Mouse (Mus musculus): ENCODE data around the gene Ttc1. TPM values are rescaled to one million over a fixed set of nuclear protein-coding genes. Genes with fewer than 3 reads are reported as not detected.

Gene Ttc1
- polyA plus RNA-seq, 1 experiment from 2014 or later: 68.1 TPM

DNA sequence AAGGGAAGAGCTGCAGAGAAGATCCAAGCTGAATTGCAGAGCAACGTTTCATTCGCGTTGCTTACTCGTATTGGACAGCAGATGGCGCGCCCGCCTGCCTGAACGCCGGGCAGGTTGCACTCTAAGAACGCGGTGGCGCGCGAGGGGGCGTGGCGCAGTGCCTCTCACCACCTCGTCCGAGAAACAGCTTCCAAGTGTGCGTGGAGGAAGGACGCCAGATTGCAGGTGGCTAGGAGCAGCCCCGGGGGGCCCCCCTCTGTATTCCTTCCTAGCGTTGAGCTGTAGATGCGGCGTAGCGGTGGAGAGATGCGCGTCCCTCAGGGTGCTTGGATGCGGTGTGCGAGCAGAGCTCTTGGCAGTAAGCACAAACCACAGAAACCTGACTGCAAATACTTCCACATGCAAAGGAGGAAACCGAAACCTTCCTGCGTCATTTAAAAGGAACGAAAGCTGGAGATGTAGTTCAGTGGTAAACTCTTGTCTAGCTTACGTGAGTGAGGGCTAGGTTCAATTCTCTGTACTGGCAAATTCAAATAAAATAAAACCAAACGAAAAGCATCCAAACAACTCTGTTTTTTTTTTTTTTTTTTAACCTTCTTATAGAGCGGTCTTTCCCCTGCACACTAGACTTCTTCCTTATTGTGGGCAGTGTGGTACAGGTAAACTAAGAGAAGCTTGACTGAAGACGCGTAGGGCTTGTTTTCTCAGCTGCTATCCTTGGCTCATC, 19.3 kb upstream of the Ttc1 start:
- Histone ChIP-seq H3K9me3 (no peaks in the 10 kb centered on the region), H3K27me3 (peaks cover 4% of the 10 kb centered on the region; the same call in 1 of the 2 replicates), H3K9ac (no peak overlapping the region), H3K4me3 (peak overlapping the region; percentile 51), H3K4me2 (peak overlapping the region; percentile 81), H3K36me3 (no peaks in the 10 kb centered on the region), H3K4me1 (peaks cover 3% of the 10 kb centered on the region; the same call in 1 of the 2 replicates), H3K27ac (no peak overlapping the region)
- peak; percentile 65; the same call in 1 of the 2 replicates for ATAC-seq (ENCODE audit: insufficient number of reproducible peaks, low FRiP score, low TSS enrichment, low read depth)
- WGBS: 5% methylated on average over 37 of the region's 37 CpGs

DNA sequence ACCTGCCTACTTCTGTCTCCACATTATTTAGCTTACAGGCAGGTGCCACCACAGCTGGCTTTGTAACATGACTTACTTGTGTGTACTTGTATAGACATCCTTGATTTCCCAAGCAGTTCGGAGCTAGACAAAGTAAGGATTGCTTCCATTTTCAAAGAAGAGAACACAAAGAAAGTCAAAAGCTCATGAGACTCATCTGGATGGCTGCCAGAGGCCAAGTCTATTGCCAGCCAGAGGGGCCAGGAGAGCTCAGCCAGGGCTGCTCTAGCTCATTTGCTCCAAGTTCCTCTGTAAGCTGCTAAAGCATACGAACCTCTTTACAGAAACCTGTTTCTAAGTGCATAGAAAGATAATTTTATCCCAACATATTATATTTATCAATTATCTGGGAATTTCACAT, 10.6 kb upstream of the Ttc1 start:
- 59% methylated on average over 2 of the region's 2 CpGs for WGBS

DNA sequence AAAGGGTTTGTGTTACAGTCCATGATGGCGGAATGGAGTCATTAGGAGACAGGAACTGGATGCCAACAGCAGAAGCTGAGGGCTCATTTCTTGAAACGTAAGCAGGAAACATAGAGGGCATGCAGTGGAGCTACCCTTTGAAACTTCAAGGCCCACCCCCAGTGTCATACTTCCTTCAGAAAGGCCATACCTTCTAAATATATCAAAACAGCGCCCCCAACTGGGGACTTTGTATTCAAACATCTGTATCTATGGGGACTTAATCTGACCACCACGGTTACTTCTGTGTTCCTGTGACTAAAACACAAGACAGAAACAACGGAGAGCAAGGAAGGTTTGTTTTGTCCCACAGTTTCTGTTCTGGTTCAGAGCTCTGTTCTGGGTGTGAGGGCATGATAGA, 7.6 kb upstream of the Ttc1 start:
- 64% methylated on average over 5 of the region's 5 CpGs for WGBS
- H3K4me1 ChIP-seq: no peaks in the 10 kb centered on the region
- no peak overlapping the region for H3K4me2 ChIP-seq
- H3K36me3 ChIP-seq: no peaks in the 10 kb centered on the region
- no peak overlapping the region for H3K27ac ChIP-seq
- no peaks in the 10 kb centered on the region for H3K27me3 ChIP-seq
- H3K9me3 ChIP-seq: no peaks in the 10 kb centered on the region
- H3K4me3 ChIP-seq: no peak overlapping the region
- no peak overlapping the region for H3K9ac ChIP-seq
- ATAC-seq (ENCODE audit: insufficient number of reproducible peaks, low FRiP score, low TSS enrichment, low read depth): no peak

More for the DNA sequence above, 10.6 kb upstream of the Ttc1 start:
- Histone ChIP-seq H3K27me3 (no peaks in the 10 kb centered on the region), H3K27ac (no peak overlapping the region), H3K4me2 (no peak overlapping the region), H3K9ac (no peak overlapping the region), H3K4me3 (no peak overlapping the region), H3K4me1 (no peaks in the 10 kb centered on the region), H3K9me3 (no peaks in the 10 kb centered on the region), H3K36me3 (no peaks in the 10 kb centered on the region)
- ATAC-seq (ENCODE audit: insufficient number of reproducible peaks, low FRiP score, low TSS enrichment, low read depth): no peak

DNA sequence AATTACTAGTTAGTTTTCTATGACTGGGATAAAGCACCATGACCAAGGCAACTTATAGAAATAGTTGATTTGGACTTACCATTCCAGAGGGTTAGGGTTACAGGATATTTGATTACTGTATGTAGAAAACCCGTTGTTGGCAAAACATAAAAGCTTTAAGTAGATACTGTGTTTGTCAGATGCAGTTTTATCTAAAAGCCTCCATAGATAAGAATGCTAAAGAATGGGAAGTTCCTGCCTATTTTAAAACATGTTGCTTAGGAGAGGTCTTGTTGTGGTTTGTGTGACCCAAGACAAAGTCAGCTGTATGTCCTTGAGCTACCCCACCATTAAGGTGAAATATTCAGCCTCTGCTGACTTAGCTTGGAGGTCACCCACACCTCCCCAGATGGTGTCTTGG, 6.8 kb upstream of the Ttc1 start:
- no peaks in the 10 kb centered on the region for H3K4me1 ChIP-seq
- H3K4me3 ChIP-seq: no peak overlapping the region
- no peak overlapping the region for H3K27ac ChIP-seq
- no peak overlapping the region for H3K4me2 ChIP-seq
- ATAC-seq (ENCODE audit: insufficient number of reproducible peaks, low FRiP score, low TSS enrichment, low read depth): no peak
- no peaks in the 10 kb centered on the region for H3K27me3 ChIP-seq
- H3K36me3 ChIP-seq: no peaks in the 10 kb centered on the region
- no peak overlapping the region for H3K9ac ChIP-seq
- 63% methylated on average over 1 of the region's 1 CpGs for WGBS
- H3K9me3 ChIP-seq: no peaks in the 10 kb centered on the region

DNA sequence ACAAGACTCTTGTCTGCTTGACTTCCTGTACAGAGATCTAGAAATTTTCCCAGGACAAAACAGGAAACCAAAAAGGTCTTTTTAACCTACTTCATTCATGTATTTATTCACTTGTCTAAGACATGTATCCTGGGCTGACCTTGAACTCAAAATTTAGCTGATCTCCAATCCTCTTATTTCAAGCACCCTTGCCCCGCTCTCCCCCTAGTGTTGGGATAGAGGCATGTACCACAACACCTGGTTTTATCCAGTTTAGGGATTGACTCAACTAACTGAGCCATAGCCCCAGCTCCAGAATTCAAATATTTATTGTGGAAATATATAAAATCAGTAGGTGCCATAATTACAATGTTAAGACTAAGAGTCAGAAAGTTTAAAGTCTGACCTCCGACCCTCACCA, 3.7 kb upstream of the Ttc1 start:
- H3K27me3 ChIP-seq: no peaks in the 10 kb centered on the region
- no peak for ATAC-seq (ENCODE audit: insufficient number of reproducible peaks, low FRiP score, low TSS enrichment, low read depth)
- 70% methylated on average over 2 of the region's 2 CpGs for WGBS
- no peak overlapping the region for H3K27ac ChIP-seq
- no peak overlapping the region for H3K4me3 ChIP-seq
- H3K4me2 ChIP-seq: no peak overlapping the region
- H3K36me3 ChIP-seq: no peaks in the 10 kb centered on the region
- H3K4me1 ChIP-seq: peaks cover 8% of the 10 kb centered on the region
- H3K9ac ChIP-seq: no peak overlapping the region
- no peaks in the 10 kb centered on the region for H3K9me3 ChIP-seq

DNA sequence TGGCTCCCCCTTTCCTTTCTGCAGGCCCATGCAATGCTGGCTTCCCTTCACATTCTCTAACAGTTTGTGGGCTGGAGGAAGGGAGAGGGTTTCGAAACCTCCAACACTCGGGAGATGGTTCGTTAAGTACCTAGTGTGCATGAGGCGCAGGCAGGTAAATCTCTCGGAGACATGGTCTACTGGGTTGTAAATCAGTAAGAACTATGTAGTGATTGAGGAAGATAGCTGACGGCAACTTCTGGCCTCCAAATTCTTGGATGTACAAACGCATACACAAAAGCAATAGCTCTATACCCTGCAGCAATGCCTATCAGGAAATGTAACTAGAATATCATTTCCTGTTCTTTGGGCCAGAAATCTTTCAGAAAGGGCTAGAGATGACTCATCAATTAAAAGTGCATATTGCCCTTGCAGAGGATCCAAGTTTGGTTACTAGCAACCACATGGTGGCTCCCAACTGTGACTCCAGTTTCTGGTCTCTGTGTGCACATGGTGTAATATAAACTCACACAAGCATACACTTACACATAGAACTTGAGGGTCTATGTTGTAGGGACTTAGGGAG, 19.0 kb downstream of the Ttc1 start:
- peaks cover 50% of the 10 kb centered on the region for H3K36me3 ChIP-seq
- ATAC-seq (ENCODE audit: insufficient number of reproducible peaks, low FRiP score, low TSS enrichment, low read depth): no peak
- H3K9me3 ChIP-seq: no peaks in the 10 kb centered on the region
- no peak overlapping the region for H3K27ac ChIP-seq
- no peaks in the 10 kb centered on the region for H3K27me3 ChIP-seq
- WGBS: 64% methylated on average over 7 of the region's 7 CpGs
- H3K4me3 ChIP-seq: no peak overlapping the region
- H3K9ac ChIP-seq: no peak overlapping the region
- H3K4me2 ChIP-seq: no peak overlapping the region
- H3K4me1 ChIP-seq: no peaks in the 10 kb centered on the region

DNA sequence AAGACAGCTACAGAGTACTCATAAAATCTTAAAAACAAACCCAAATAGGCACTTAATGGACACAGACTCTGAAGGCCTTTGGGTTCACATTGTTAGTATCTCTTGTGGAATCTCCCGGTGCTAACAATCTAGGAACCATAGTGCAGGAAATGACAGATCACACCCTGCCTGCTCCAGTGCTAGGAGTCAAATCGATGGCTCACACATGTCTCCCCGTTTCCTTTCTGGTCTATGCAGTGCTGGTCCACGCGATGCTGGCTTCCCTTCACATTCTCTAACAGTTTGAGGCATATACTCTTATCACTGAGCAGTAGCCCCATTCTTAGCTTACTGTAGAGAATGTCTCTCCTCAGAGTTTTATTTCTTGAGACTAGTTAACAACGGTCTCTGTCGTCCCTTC, 20.0 kb downstream of the Ttc1 start:
- Histone ChIP-seq H3K4me3 (no peak overlapping the region), H3K36me3 (peaks cover 40% of the 10 kb centered on the region), H3K27ac (no peak overlapping the region), H3K4me2 (no peak overlapping the region), H3K27me3 (no peaks in the 10 kb centered on the region), H3K9me3 (no peaks in the 10 kb centered on the region), H3K4me1 (no peaks in the 10 kb centered on the region), H3K9ac (no peak overlapping the region)
- WGBS: 77% methylated on average over 7 of the region's 7 CpGs
- no peak for ATAC-seq (ENCODE audit: insufficient number of reproducible peaks, low FRiP score, low TSS enrichment, low read depth)

DNA sequence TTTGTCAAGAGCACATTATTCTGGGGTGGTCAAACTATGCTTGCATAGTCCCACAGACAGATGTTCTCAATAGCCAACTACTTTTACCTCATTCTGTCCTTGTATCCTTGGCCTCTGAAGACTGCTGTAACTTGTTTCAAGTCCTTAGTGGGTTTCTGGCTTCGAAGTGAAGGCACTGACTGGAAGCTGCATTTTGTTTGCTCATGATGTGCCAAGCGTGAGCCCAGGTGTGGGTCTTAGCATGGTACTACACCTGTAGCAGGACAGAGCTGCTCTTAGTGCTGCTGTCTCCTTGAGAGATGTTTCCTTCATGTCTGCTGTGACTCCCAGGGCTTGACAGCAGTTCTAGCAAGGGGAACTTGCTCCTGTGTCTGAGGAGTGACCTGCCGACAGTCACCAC, 24.4 kb downstream of the Ttc1 start:
- Histone ChIP-seq H3K4me3 (no peak overlapping the region), H3K27me3 (no peaks in the 10 kb centered on the region), H3K36me3 (peaks cover 26% of the 10 kb centered on the region), H3K9ac (no peak overlapping the region), H3K4me1 (no peaks in the 10 kb centered on the region), H3K9me3 (no peaks in the 10 kb centered on the region), H3K27ac (no peak overlapping the region), H3K4me2 (no peak overlapping the region)
- WGBS: 90% methylated on average over 3 of the region's 3 CpGs
- no peak for ATAC-seq (ENCODE audit: insufficient number of reproducible peaks, low FRiP score, low TSS enrichment, low read depth)

DNA sequence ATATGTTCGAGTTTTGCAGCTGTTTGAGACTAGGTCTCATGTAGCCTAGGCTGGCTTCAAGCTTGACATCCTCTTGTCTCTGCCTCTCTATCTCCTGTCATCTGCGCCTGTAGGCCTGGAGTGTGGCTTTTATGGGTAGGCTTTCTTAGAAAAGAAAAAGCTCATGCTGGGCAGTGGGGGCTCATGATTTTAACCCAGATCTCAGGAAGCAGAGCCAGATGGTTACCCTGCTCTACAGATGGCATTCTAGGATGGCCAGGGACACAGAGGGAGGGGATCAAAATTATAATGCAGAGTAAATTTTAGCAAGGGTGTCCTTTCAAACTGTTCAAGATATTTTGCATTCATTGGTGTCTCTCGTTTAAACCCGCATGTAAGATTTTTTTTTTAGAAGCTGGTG, 35.6 kb downstream of the Ttc1 start:
- no peak overlapping the region for H3K4me3 ChIP-seq
- no peaks in the 10 kb centered on the region for H3K27me3 ChIP-seq
- WGBS: 93% methylated on average over 4 of the region's 4 CpGs
- no peak overlapping the region for H3K27ac ChIP-seq
- no peaks in the 10 kb centered on the region for H3K4me1 ChIP-seq
- no peaks in the 10 kb centered on the region for H3K9me3 ChIP-seq
- peaks cover 16% of the 10 kb centered on the region for H3K36me3 ChIP-seq
- H3K9ac ChIP-seq: no peak overlapping the region
- no peak overlapping the region for H3K4me2 ChIP-seq
- ATAC-seq (ENCODE audit: insufficient number of reproducible peaks, low FRiP score, low TSS enrichment, low read depth): no peak

DNA sequence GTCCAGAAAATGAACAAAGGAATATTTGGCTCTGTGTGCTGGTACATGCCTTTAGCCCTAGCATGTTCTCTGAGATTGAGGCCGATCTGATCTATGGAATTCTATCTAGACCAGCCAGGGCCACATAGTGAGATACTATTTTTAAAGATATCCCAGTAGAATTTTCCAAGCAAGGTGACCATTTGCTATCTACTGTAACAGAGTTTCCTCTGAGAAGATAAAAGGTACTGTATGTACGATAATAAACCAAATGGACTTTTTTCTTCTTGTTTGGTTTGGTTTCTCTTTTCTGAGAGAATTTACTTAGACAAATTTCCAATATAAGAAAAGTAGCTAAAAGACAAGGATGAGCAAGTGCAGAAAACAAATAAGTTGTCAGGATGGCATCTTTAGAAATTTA, 39.4 kb downstream of the Ttc1 start:
- Histone ChIP-seq H3K9me3 (no peaks in the 10 kb centered on the region), H3K4me2 (no peak overlapping the region), H3K27me3 (no peaks in the 10 kb centered on the region), H3K27ac (no peak overlapping the region), H3K4me1 (no peaks in the 10 kb centered on the region), H3K36me3 (peaks cover 31% of the 10 kb centered on the region), H3K9ac (no peak overlapping the region), H3K4me3 (no peak overlapping the region)
- WGBS: 95% methylated on average over 2 of the region's 2 CpGs
- no peak for ATAC-seq (ENCODE audit: insufficient number of reproducible peaks, low FRiP score, low TSS enrichment, low read depth)

DNA sequence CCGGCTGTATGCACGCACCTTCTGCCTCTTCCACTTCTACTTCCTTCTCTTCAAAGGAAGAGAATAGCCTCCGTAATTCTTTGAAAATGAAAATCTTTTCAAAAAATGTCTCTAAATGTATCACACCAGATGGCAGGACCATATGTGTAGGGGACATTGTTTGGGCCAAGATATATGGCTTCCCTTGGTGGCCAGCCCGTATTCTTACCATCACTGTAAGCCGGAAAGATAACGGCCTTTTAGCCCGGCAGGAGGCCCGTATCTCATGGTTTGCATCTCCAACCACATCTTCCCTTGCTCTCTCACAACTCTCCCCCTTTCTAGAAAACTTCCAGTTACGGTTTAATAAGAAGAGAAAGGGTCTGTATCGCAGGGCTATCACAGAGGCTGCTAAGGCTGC, 42.1 kb downstream of the Ttc1 start:
- no peak overlapping the region for H3K27ac ChIP-seq
- no peaks in the 10 kb centered on the region for H3K9me3 ChIP-seq
- no peaks in the 10 kb centered on the region for H3K4me1 ChIP-seq
- no peak for ATAC-seq (ENCODE audit: insufficient number of reproducible peaks, low FRiP score, low TSS enrichment, low read depth)
- H3K27me3 ChIP-seq: no peaks in the 10 kb centered on the region
- H3K36me3 ChIP-seq: peaks cover 36% of the 10 kb centered on the region
- H3K9ac ChIP-seq: no peak overlapping the region
- no peak overlapping the region for H3K4me2 ChIP-seq
- 90% methylated on average over 10 of the region's 10 CpGs for WGBS
- no peak overlapping the region for H3K4me3 ChIP-seq

DNA sequence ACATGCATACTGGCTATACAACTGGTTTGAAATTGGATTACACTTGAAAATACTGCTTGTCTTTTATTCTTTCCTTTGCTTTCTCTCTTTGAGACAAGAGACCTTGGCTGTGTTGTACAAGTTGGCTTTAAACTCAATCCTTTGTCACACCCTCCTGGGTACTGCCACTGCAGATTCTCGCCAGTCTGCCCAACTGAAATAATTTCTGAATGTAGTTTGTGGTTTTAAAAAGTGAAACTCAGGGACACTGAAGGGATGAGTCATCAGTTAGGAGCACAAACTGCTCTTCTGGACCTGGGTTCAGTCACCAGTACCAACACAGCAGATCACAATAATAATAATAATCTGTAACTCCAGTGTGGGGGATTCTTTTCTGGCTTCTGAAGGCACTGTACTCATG, 44.3 kb downstream of the Ttc1 start:
- Histone ChIP-seq H3K27me3 (no peaks in the 10 kb centered on the region), H3K4me1 (no peaks in the 10 kb centered on the region), H3K27ac (no peak overlapping the region), H3K36me3 (peaks cover 37% of the 10 kb centered on the region), H3K4me3 (no peak overlapping the region), H3K4me2 (no peak overlapping the region), H3K9ac (no peak overlapping the region), H3K9me3 (no peaks in the 10 kb centered on the region)
- WGBS: 76% methylated on average over 1 of the region's 1 CpGs
- ATAC-seq (ENCODE audit: insufficient number of reproducible peaks, low FRiP score, low TSS enrichment, low read depth): no peak
